Mouse (Mus musculus) thymus, adult 2 months (tissue): ENCODE data around the gene Frat1.

Source experiments
- CTCF ChIP-seq: fragments of 200-500 bp; IDR thresholded peaks from 2 replicates; pipeline ENCODE4 v1.5.1; 2012; ENCODE audit warnings: mild to moderate bottlenecking, control low read depth, low read length, moderate library complexity, borderline replicate concordance; ENCODE audit not compliant: control insufficient read depth, poor library complexity, insufficient read depth; ENCODE audit errors: extremely low read depth
- POLR2A ChIP-seq: fragments of 200-500 bp; IDR thresholded peaks from 2 replicates; pipeline ENCODE4 v1.6.1; 2012; ENCODE audit warnings: mild to moderate bottlenecking, low read length, control low read depth, moderate library complexity; ENCODE audit not compliant: control insufficient read depth, poor library complexity, insufficient read depth; ENCODE audit errors: extremely low read depth

DNA sequence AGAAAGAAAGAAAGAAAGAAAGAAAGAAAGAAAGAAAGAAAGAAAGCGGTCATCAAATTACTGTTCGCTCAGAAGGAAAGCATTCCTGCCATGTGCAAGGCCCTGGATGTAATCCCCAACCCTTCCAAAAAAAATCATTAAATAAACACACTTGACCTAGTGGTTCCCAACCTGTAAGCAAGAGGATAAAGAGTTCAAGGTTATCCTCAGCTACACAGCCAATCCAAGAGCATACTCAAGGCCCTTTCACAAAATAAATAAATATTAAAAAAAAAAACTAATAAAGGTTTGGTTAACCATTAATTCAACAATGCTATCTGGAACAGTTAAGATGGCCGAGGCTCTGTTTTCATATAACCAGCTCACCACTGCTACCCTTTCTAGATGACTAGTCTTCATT is 829 bp upstream of the Frat1 start:
- TF ChIP-seq CTCF (no peak), POLR2A (no peak)
